Mouse (Mus musculus): ENCODE results near the gene Lrr1.

- no peak; the same call in 1 of the 2 replicates for TF ChIP-seq UBTF (IDR thresholded peaks at IDR 0.05; ENCODE audit: low read depth, low read length)
- TF ChIP-seq CTCF (conservative IDR thresholded peaks at IDR 0.05 in 1 of 2, IDR thresholded peaks at IDR 0.05 in 1 of 2; ENCODE audit: low read depth in 2 of 2, low read length in 2 of 2) = no peak
- no peak for TF ChIP-seq POLR2A (IDR thresholded peaks at IDR 0.05; ENCODE audit: low read depth, low read length)
- TF ChIP-seq MXI1 (IDR thresholded peaks at IDR 0.05; ENCODE audit: low read depth, low read length) = no peak; the same call in 1 of the 2 replicates
- no peak for TF ChIP-seq EP300 (IDR thresholded peaks at IDR 0.05; ENCODE audit: low read length)
- TF ChIP-seq MAZ (IDR thresholded peaks at IDR 0.05; ENCODE audit: low read depth, low read length) = no peak
- no peak for TF ChIP-seq SMC3 (IDR thresholded peaks at IDR 0.05; ENCODE audit: low read depth, low read length)
- TF ChIP-seq CHD1 (IDR thresholded peaks at IDR 0.05; ENCODE audit: low read depth, low read length) = no peak; the same call in 1 of the 2 replicates
- no peak for TF ChIP-seq GABPA (IDR thresholded peaks at IDR 0.05; ENCODE audit: insufficient replicate concordance, low read depth, low read length)
- TF ChIP-seq BHLHE40 (IDR thresholded peaks at IDR 0.05; ENCODE audit: low read depth, low read length) = no peak
- no peak for TF ChIP-seq IRF4 (IDR thresholded peaks at IDR 0.05; ENCODE audit: low read depth, low read length)
- TF ChIP-seq TBP (conservative IDR thresholded peaks at IDR 0.05; ENCODE audit: low read depth, low read length) = no peak
These were observed 10.2 kb upstream of the Lrr1 start for GRCm38 (mm10) chr12:69158366-69158764.

Measured in CH12.LX (cell line).